Mouse (Mus musculus) left cerebral cortex, postnatal 36 days (tissue): ENCODE results near the gene Sdk2. TPM values are rescaled to one million over a fixed set of nuclear protein-coding genes. Genes with fewer than 3 reads are reported as not detected.
A peak's percentile ranks its signal among the peaks of the same experiment; 100 is the strongest.

Experiments used
- DNase-seq, 2 experiments: peaks; one replicate each; pipeline ENCODE4 v3.0.0; 2021 to 2022; ENCODE audit warnings: low spot score in 2 of 2, mixed read lengths in 1 of 2
- intact Hi-C: fragments of 180-260 bp; cut with DNase I; formaldehyde crosslinking; loops from one replicate; pipeline ENCODE4 v1.15.1; 2025
- total RNA-seq, 2 experiments: library from RNA; stranded (reverse); gene quantifications; 2 replicates each; pipeline ENCODE4 v1.2.3; 2021

The Sdk2 gene
- 10 to 100 TPM; 29.3 to 35.2 TPM for total RNA-seq

DNA sequence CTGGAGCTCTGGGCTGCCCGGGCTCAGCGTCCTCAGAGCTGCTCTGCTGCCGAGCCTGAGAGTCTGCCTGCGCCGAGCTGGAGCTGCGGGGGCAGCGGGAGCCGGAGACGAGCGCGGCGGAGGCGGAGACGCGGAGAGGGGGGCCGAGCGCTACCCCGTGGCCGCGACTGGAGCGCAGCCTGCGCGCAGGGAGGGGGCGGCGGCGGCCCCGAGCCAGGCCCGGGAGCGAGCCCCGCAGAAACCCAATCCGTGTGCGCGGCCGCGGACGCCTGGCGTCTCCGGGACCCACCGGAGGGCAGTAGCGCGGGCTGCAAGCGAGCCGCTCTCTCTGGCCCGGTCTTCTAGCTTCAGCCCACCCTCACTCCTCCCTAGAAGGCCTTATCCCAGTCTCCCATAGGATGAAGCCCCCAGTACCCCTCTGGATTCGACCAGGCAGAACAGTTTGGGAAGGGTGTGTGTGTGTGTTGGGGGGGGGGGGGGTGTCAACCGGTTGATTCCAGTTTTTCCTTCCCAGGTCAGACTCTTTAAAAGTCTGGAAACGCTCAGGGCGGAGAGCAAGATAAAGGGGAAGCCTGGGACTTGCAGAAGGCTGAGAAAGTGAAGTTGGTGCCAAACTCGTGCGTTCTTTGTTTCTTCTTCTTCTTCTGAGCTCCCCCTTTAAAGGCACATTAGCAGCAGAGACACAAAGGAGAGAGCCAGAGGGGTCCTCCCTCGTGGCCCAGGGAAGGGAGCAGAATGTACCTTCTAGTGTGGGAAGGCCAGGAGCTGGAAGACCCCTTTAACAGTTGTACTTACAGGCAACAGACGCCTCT is at the start of gene Sdk2:
TSS of gene Sdk2 (minus strand) at position 96 of the 812 bp plus-strand sequence.
- intact Hi-C loops = loop anchor here (2.0 to 5.0 kb wide), 6 partner anchors 95 to 400 kb away; no protein-coding TSS in a partner anchor

DNA sequence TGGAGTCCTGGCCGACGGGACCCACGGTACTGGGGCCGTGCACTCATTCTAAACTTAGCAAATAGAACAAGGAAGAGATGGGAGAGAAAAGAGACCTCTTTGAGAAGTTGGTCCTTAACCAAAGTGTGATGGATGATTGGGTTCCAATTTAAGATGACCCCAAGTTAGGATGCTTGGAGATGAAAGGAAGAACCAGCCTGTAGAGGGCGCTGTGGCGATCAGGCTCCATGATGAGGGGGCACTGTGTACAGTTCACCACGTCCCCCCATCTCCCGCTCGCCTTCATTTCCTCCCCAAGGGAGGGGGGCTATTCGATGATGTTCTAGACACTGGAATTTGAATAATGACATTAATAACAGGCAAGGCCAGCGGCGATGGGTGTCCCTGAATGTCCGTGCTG is 48.2 kb upstream of the Sdk2 start:
- intact Hi-C loops = no loop called here
- no peak for DNase-seq

More for the DNA sequence above, at the start of gene Sdk2:
- peak; percentile 78 to 92 for DNase-seq

- no peak for DNase-seq
- intact Hi-C loops = no loop called here
Observed at GRCm38 (mm10) chr11:114114674-114115073, 47.8 kb upstream of the Sdk2 start.

GRCm38 (mm10) chr11:114110851-114111250 is 44.0 kb upstream of the Sdk2 start:
- no peak for DNase-seq
- intact Hi-C loops = no loop called here

DNA sequence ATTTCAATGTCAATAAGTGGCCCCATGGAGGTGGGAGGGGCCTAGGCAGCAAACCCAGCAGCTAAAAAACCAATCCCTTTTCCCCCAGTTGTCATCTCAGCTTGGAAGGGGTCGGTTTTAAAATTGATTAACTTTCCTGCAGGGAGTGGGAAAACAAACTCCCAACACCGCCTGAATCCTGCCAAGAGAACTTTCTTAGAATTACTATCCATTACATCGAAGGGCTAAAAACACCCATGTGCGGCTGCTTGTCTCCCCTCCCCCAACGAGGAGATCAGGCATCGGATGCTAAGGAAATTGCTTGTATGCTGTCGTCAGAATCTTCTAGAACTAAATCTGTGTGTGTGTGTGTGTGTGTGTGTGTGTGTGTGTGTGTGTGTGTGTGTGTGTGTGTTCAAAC is 26.8 kb upstream of the Sdk2 start:
- no peak for DNase-seq
- intact Hi-C loops = no loop called here

GRCm38 (mm10) chr11:114093175-114093574 is 26.3 kb upstream of the Sdk2 start:
- intact Hi-C loops = no loop called here
- no peak for DNase-seq

DNA sequence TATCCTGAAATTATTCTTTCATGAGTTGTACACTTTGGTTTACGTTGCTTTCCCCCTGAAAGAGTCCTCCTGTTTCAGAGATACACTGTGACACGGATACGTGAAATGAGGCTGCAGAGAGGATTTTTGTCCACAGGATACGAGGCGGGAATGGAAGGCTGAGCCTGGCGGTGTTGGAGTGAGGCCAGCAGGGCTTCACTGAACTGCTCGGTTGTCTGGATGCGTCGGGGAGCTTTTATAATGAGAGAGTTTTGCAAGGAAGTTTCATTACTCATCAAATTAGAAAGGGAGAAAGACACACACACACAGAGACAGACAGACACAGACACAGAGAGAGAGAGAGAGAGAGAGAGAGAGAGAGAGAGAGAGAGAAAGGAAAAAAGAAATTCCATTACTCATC is 13.8 kb upstream of the Sdk2 start:
- intact Hi-C loops = no loop called here
- DNase-seq = no peak

GRCm38 (mm10) chr11:114072644-114073043 is 5.8 kb upstream of the Sdk2 start:
- DNase-seq = no peak
- intact Hi-C loops = no loop called here

DNA sequence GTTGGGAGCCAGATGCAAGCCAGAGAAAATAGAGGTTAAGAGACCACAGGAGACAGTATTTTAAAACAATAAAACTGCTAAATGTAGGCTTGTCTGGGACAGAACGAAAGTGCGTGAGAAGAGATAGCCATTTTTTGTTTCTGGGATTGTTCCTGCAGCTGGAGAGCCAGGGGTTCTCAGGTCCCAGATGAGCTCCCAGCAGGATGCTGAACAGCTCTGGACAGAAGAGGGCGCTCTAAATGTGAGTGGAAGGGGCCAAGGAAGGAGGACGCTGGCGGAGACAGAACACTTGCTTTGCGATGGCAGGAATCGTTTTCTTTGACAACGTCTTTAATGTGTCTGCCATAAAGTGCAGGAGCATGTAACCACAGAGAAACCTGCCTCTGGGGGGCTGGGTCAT is 5.2 kb upstream of the Sdk2 start:
- intact Hi-C loops = loop anchor here (2.0 kb wide), 1 partner anchor 565 kb away; no protein-coding TSS in a partner anchor
- peak in 1 of 2 experiments; percentile 23 for DNase-seq

DNA sequence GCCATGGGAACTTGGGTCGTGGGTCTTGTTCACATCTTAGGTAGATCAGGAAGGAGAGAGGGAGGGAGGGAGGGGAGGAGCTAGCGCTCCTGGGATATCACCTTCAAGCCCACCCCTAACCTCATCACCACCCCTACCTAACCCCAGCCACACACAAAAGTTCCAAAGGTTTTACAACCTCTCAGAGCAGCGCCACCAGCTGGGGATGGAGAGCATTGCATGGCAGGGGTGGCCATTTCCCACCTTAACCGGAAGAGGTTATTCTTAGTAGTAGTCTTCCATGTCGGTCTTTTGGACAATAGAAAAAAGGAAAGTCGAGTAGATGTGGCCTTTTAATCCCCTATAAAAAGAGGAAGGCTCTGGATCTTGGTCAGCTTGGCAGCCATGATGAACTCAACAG is 4.0 kb upstream of the Sdk2 start:
- intact Hi-C loops = loop anchor here (2.0 kb wide), 1 partner anchor 566 kb away; no protein-coding TSS in a partner anchor

GRCm38 (mm10) chr11:114070131-114070530 is 3.3 kb upstream of the Sdk2 start:
- intact Hi-C loops = loop anchor here (2.0 kb wide), 1 partner anchor 567 kb away; no protein-coding TSS in a partner anchor
- peak; percentile 38 to 66 for DNase-seq

More for the DNA sequence above, 4.0 kb upstream of the Sdk2 start:
- DNase-seq = no peak

DNA sequence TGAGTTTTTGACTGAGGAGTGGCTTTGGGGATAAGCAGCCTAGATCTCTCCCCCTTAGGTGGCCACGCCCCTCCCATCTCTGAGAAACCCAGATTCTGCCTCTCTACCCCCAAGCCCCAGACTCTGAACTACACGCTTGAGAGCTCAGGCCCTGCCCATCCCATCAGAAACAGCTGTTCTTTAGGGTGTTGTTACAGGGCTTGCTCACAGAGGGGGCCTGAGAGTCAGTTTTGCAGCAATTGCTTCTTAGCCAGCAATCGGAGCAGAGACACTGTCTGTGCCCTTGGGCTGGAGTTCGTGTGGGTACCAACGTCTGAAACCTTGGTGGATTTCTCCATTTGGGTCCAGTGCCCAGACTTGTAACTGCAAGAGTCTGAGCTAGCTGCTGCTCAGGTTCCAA is 1.5 kb upstream of the Sdk2 start:
- intact Hi-C loops = loop anchor here (1.0 to 5.0 kb wide), 6 partner anchors 96 to 399 kb away; no protein-coding TSS in a partner anchor
- DNase-seq = peak; percentile 46 to 52

- intact Hi-C loops = loop anchor here (2.0 to 5.0 kb wide), 6 partner anchors 94 to 401 kb away; no protein-coding TSS in a partner anchor
- peak in 1 of 2 experiments; percentile 23 for DNase-seq
Observed at GRCm38 (mm10) chr11:114066098-114066950, 522 bp downstream of the Sdk2 start.

- intact Hi-C loops = loop anchor here (5.0 kb wide), 5 partner anchors 93 to 402 kb away; no protein-coding TSS in a partner anchor
- DNase-seq = no peak
Observed at GRCm38 (mm10) chr11:114065596-114065995, 1.2 kb downstream of the Sdk2 start.

DNA sequence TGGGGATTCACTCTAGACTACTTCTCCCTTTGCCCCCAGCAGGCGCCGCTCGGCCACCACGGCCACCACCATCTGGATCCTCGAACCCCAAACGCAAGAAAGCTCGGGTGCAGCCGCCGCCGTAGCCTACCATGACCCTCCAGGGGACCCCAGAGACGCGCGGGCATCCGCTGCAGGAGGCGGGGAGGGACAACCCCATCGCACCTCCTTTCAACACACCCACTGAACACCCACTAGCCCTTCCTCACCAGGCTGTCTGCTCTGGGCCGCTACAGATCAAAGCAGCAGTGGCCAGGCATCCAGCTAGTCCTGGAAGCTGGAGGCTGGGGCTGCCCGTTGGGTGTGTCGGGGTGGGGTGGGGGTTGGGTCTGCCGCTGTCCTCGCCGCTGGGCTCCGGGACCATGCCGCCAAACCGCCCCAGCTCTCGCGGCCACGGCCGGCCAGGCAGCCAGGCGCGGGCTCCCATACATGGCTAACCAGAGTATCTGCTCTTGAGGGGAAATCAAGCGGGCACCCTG is 1.9 kb downstream of the Sdk2 start:
- intact Hi-C loops = loop anchor here (5.0 kb wide), 5 partner anchors 93 to 402 kb away; no protein-coding TSS in a partner anchor
- DNase-seq = peak; percentile 7 to 20

- DNase-seq = no peak
- intact Hi-C loops = no loop called here
Observed at GRCm38 (mm10) chr11:114061946-114062345, 4.9 kb downstream of the Sdk2 start.

DNA sequence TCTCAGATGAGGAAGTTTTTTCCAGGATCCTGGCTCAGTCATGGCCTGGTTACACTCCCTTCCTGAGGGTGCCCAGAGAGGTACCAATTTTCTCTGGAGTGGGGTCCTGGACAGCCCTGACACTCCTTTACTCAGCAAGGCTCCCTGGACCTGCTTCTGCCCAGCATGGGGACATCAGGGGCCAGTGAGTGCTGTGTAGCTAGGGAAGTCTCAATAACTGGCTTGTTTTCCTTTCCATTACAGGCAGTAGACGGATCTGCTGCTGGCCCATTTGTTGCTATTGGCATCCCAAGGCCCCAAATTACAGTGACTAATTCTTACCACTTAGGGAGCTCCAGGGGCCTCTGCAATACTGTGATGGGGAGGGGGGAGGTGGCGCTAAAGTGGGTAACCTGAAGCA is 5.6 kb downstream of the Sdk2 start:
- intact Hi-C loops = no loop called here

DNA sequence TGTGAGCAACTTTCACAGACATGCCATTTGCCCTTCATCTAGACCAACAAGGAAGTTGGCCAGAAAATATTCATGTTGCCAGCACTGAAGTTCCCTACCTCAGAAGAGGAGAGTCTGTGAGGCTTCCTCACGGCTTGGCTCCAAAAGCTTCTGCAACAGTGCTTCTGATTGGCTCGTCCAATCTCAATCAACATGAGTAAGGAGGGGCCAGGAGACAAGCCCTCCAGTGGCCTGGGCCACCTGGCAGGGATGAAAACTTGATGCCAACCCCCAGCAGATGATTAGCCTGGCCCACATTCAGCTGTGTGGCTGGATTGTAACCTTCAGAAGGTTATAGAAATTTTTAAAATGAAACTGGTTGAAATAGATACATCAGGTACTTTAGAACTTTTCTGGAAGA is 10.5 kb downstream of the Sdk2 start:
- intact Hi-C loops = no loop called here
- no peak for DNase-seq

More for the DNA sequence above, 5.6 kb downstream of the Sdk2 start:
- no peak for DNase-seq

- intact Hi-C loops = no loop called here
- DNase-seq = no peak
Observed at GRCm38 (mm10) chr11:114054581-114055315, 12.1 kb downstream of the Sdk2 start.
